Mouse (Mus musculus) cerebellum, adult 2 months (tissue): ENCODE measurements at regions not wholly inside any gene's neighbourhood (a gene's known extent, or its start where the extent isn't known, plus 50 kb on each side); places are given as distances from the start of the nearest gene placed in this dataset.

ENCODE experiments used
- CTCF ChIP-seq: fragments of 200-500 bp; IDR thresholded peaks from 2 replicates; pipeline ENCODE4 v1.5.1; 2011; ENCODE audit warnings: low read depth, mild to moderate bottlenecking, control low read depth, low read length, moderate library complexity, borderline replicate concordance; ENCODE audit not compliant: insufficient read depth
- POLR2A ChIP-seq: fragments of 200-500 bp; IDR thresholded peaks from 2 replicates; pipeline ENCODE4 v1.6.1; 2011; ENCODE audit warnings: low read length, control low read depth, borderline replicate concordance; ENCODE audit not compliant: insufficient read depth

- TF ChIP-seq CTCF (no peak), POLR2A (no peak)
Observed at GRCm38 (mm10) chr13:26080302-26080701, 689.7 kb downstream of the Hdgfl1 start.
